Mouse (Mus musculus): ENCODE results near the gene Rpl10. TPM values are rescaled to one million over a fixed set of nuclear protein-coding genes. Genes with fewer than 3 reads are reported as not detected.

Rpl10 gene
- total and polyA plus RNA-seq, 2 experiments from 2014 or later: 408 to 2,035 TPM

- WGBS: 15% methylated on average over 27 of the region's 27 CpGs
- DNase-seq (ENCODE audit: low spot score): peak; percentile 51
- no peaks in the 10 kb centered on the region for H3K27me3 ChIP-seq (ENCODE audit: insufficient read depth, low read length)
- no peaks in the 10 kb centered on the region for H3K9me3 ChIP-seq (ENCODE audit: low read length)
- no peaks in the 10 kb centered on the region for H3K4me1 ChIP-seq (ENCODE audit: insufficient read depth, low read length)
- peak overlapping the region; percentile 48 for H3K9ac ChIP-seq (replicated peaks; ENCODE audit: low read length, poor library complexity, severe bottlenecking)
- H3K4me2 ChIP-seq (ENCODE audit: low read depth, low read length, poor library complexity, severe bottlenecking): peak overlapping the region; percentile 55
- ATAC-seq (ENCODE audit: low FRiP score): no peak
- peak; percentile 18; the same call in 1 of the 2 replicates for TF ChIP-seq CTCF (IDR thresholded peaks at IDR 0.05)
- peak overlapping the region; percentile 57; the same call in 1 of the 2 replicates for H3K27ac ChIP-seq (ENCODE audit: low read depth, low read length)
- H3K36me3 ChIP-seq (ENCODE audit: insufficient read depth, low read length): no peaks in the 10 kb centered on the region; the same call in 1 of the 2 replicates
- peak overlapping the region; percentile 49 for H3K4me3 ChIP-seq (ENCODE audit: low read depth, low read length)
Observed at GRCm38 (mm10) chrX:74270902-74271551, 415 bp downstream of the Rpl10 start.

DNA sequence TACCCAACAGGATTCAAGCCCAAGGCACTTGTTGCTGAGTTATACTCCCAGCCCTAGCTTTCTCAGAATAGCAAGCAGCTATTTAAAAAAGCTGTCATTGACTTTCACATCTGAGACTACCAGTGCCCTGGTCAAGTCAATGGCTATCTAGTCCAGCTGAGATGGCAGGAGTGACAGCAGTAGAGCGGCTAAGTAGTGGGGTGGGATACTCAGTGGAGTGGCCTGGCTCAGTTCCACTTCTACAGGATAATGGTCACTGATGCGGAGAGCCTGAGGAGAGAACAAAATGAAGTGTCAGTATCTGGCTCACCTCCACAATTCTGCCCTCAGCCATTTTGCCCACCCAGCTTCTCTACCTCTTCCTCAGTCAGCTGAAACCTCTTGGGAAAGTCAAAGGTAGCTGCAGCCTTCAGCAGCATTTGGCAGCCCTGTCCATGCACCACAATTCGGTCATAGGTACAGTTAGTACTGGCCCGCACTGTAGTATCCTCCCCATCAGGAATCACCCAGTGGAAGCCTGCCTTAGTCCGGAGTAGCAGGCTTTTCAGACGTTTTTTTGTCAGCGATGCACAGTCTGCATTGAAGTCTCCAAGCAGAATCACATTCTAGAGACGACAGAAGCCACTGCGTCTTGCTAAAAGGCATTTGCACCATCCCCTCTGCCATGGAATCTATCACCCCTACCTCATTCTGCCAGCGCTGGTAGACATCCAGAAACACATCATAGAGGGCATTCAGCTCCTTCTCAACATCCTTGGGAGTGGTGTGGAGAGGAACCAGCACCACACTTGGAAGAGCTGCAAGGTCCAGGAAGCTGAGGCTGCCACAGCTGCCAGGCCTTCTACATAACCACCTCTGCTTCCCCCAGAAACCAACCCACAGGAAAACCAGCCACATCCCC is 3.1 kb downstream of the Rpl10 start:
- no peak for TF ChIP-seq CTCF (IDR thresholded peaks at IDR 0.05)
- Histone ChIP-seq H3K27ac (ENCODE audit: low read depth, low read length) (no peak overlapping the region), H3K27me3 (ENCODE audit: insufficient read depth, low read length) (no peaks in the 10 kb centered on the region), H3K4me3 (ENCODE audit: low read depth, low read length) (no peak overlapping the region), H3K4me2 (ENCODE audit: low read depth, low read length, poor library complexity, severe bottlenecking) (no peak overlapping the region), H3K9ac (replicated peaks; ENCODE audit: low read length, poor library complexity, severe bottlenecking) (no peak overlapping the region), H3K9me3 (ENCODE audit: low read length) (no peaks in the 10 kb centered on the region), H3K4me1 (ENCODE audit: insufficient read depth, low read length) (no peaks in the 10 kb centered on the region), H3K36me3 (ENCODE audit: insufficient read depth, low read length) (no peaks in the 10 kb centered on the region; the same call in 1 of the 2 replicates)
- WGBS: 27% methylated on average over 10 of the region's 10 CpGs
- DNase-seq (ENCODE audit: low spot score) (no peak), ATAC-seq (ENCODE audit: low FRiP score) (no peak)

DNA sequence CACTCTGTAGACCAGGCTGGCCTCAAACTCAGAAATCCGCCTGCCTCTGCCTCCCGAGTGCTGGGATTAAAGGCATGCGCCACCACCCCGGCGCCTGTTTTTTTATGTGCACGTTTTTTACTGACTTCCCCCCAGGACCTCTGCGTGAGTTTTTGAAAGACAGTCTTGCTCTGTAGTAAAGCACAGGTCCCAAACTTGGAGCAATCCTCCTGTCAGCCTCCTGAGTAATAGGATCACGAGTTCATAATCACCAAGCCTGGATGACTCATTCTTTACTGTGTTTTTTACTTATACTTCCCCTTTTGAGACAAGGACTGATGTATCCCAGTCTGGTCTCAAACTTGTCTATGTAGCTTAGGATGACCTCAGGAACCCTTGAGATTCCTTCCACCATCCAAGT is 7.3 kb downstream of the Rpl10 start:
- no peaks in the 10 kb centered on the region for H3K27me3 ChIP-seq (ENCODE audit: insufficient read depth, low read length)
- 82% methylated on average over 8 of the region's 8 CpGs for WGBS
- ATAC-seq (ENCODE audit: low FRiP score): no peak
- H3K27ac ChIP-seq (ENCODE audit: low read depth, low read length): no peak overlapping the region
- no peaks in the 10 kb centered on the region for H3K9me3 ChIP-seq (ENCODE audit: low read length)
- H3K4me3 ChIP-seq (ENCODE audit: low read depth, low read length): no peak overlapping the region
- no peak overlapping the region for H3K4me2 ChIP-seq (ENCODE audit: low read depth, low read length, poor library complexity, severe bottlenecking)
- H3K9ac ChIP-seq (replicated peaks; ENCODE audit: low read length, poor library complexity, severe bottlenecking): no peak overlapping the region
- no peak for TF ChIP-seq CTCF (IDR thresholded peaks at IDR 0.05)
- no peaks in the 10 kb centered on the region for H3K4me1 ChIP-seq (ENCODE audit: insufficient read depth, low read length)
- DNase-seq (ENCODE audit: low spot score): no peak
- H3K36me3 ChIP-seq (ENCODE audit: insufficient read depth, low read length): no peaks in the 10 kb centered on the region; the same call in 1 of the 2 replicates

DNA sequence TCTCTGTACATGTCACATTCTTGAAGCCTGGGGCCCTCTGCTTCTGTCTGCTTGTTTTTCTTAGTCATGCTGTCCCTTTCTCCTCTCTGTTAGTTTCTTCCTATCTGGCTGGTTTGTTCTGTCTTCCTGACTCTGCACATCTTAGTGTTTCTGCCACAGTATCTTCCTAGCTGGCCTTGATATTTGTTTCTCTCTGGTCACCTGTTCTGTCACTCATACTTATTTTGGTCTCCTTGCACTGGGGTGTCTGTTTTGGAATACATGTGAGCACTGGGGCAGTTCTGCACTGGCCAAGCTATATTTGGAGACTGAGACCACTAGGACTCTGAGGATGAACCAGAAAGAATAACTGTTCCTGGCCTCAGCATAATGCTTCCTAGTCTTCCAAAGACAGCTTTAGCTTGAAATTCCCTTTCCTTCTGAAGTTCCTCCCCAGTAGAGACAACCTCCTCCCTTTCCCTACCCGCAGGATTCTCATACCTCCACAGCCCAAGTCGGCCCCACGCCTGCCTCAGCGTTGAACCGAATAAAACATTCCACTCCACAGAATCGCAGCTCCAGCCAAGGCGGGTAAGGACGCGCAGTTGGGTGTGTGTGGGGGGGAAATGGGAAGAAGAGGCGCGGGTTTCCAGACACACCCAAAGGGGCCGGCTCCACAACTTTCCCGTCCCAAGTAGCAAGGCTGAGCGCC is 10.6 kb downstream of the Rpl10 start:
- H3K9ac ChIP-seq (replicated peaks; ENCODE audit: low read length, poor library complexity, severe bottlenecking): peak overlapping the region; percentile 63
- no peak overlapping the region for H3K27ac ChIP-seq (ENCODE audit: low read depth, low read length)
- H3K36me3 ChIP-seq (ENCODE audit: insufficient read depth, low read length): no peaks in the 10 kb centered on the region
- DNase-seq (ENCODE audit: low spot score): no peak
- H3K4me2 ChIP-seq (ENCODE audit: low read depth, low read length, poor library complexity, severe bottlenecking): peak overlapping the region; percentile 57
- no peaks in the 10 kb centered on the region for H3K27me3 ChIP-seq (ENCODE audit: insufficient read depth, low read length)
- H3K4me3 ChIP-seq (ENCODE audit: low read depth, low read length): peak overlapping the region; percentile 48
- no peaks in the 10 kb centered on the region for H3K9me3 ChIP-seq (ENCODE audit: low read length)
- ATAC-seq (ENCODE audit: low FRiP score): no peak
- H3K4me1 ChIP-seq (ENCODE audit: insufficient read depth, low read length): no peaks in the 10 kb centered on the region
- no peak for TF ChIP-seq CTCF (IDR thresholded peaks at IDR 0.05)
- 20% methylated on average over 14 of the region's 14 CpGs for WGBS

GRCm38 (mm10) chrX:74281732-74282394 is 11.3 kb downstream of the Rpl10 start, which contains the start of the genes Taz and Dnase1l1:
Gene Taz, plus strand, starts transcription at chrX:74281912.
Gene Dnase1l1, minus strand, starts transcription at chrX:74282337.
- peak; percentile 65 for ATAC-seq (ENCODE audit: low FRiP score)
- Histone ChIP-seq H3K4me1 (ENCODE audit: insufficient read depth, low read length) (no peaks in the 10 kb centered on the region), H3K4me3 (ENCODE audit: low read depth, low read length) (peak within 1 kb of the TSS; percentile 48), H3K36me3 (ENCODE audit: insufficient read depth, low read length) (no peaks in the 10 kb centered on the region), H3K9ac (replicated peaks; ENCODE audit: low read length, poor library complexity, severe bottlenecking) (peak within 1 kb of the TSS; percentile 63), H3K9me3 (ENCODE audit: low read length) (no peaks in the 10 kb centered on the region), H3K27me3 (ENCODE audit: insufficient read depth, low read length) (no peaks in the 10 kb centered on the region), H3K27ac (ENCODE audit: low read depth, low read length) (peak within 1 kb of the TSS; percentile 82), H3K4me2 (ENCODE audit: low read depth, low read length, poor library complexity, severe bottlenecking) (peak within 1 kb of the TSS; percentile 57)
- 24% methylated on average over 16 of the region's 16 CpGs for WGBS
- peak; percentile 55 for DNase-seq (ENCODE audit: low spot score)
- peak; percentile 2; the same call in 1 of the 2 replicates for TF ChIP-seq CTCF (IDR thresholded peaks at IDR 0.05)

All from midbrain, postnatal 0 days (tissue).